Mouse (Mus musculus) adrenal gland, adult 2 months (tissue): ENCODE results near the gene Dpagt1. TPM values are rescaled to one million over a fixed set of nuclear protein-coding genes. Genes with fewer than 3 reads are reported as not detected.
"Not testable (repeated sequence)": the region's sequence is repeated elsewhere in the genome, so short reads cannot be mapped to it uniquely, and the experiment has no call there.

Experiments used
- DNase-seq: peaks from one replicate; pipeline ENCODE4 v3.0.0; 2021
- long read RNA-seq: library from polyadenylated mRNA; stranded (forward); transcript quantifications from one replicate; pipeline ENCODE4 v2.0.0, GENCODE M21; 2021
- polyA plus RNA-seq: library from polyadenylated mRNA; depleted of rRNA; stranded (reverse); fragments of >200 nt; gene quantifications from 2 replicates; pipeline ENCODE4 v1.2.3, GENCODE M21; 2012; rRNA removed
- total RNA-seq, 2 experiments: library from RNA; stranded (reverse); gene quantifications; 2 replicates each; pipeline ENCODE4 v1.2.3; 2021

Gene Dpagt1
- 10 to 100 TPM; 28.2 to 36.1 TPM for total RNA-seq
- polyA plus RNA-seq, result 55.8 and 68.2 TPM in 2 replicates
- long read RNA-seq, transcript Dpagt1-201 (9 exons, 2,205 nt), result major isoform, 28 of 39 reads
- long read RNA-seq, partial matches to known transcripts, result 2 of 39 reads
- long read RNA-seq, other reads (novel, unspliced or antisense), result 7 of 39 reads

- no peak for DNase-seq
These were observed at the start of gene Dpagt1 for GRCm38 (mm10) chr9:44325768-44326370. TSS of gene Dpagt1 (plus strand) at chr9:44326019.

- DNase-seq, result peak; percentile 81
These were observed 42.6 kb upstream of the Dpagt1 start for GRCm38 (mm10) chr9:44283183-44283582.

DNA sequence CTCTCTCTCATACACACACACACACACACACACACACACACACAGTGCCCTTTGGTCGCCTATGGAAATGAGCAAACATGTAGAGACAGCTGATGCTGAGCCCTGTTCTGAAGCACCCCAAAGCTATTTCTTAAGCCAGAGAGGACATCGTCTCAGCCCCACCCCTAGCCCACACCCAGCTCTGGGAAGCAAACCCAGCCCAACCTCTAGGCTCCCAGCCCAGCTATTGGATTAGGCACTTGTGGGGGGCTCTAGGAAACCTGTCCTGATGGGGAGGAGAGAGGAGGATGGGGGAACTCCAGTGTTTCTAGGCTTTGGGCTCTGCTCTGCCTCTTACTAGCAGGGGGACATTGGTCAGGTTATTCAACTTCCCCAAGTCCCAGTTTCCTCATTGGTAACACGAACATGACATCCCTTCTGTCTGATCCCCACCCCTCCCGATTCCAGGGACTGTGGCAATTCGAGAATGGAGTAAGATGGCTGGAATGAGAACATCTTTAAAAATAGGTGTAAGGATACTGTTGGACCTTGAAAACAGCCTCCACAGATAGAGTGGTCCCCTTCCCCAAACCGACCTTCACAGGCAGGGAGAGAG, 39.5 kb upstream of the Dpagt1 start:
- DNase-seq, result peak; percentile 33

GRCm38 (mm10) chr9:44287003-44287400, 38.8 kb upstream of the Dpagt1 start:
- DNase-seq, result peak; percentile 20

DNA sequence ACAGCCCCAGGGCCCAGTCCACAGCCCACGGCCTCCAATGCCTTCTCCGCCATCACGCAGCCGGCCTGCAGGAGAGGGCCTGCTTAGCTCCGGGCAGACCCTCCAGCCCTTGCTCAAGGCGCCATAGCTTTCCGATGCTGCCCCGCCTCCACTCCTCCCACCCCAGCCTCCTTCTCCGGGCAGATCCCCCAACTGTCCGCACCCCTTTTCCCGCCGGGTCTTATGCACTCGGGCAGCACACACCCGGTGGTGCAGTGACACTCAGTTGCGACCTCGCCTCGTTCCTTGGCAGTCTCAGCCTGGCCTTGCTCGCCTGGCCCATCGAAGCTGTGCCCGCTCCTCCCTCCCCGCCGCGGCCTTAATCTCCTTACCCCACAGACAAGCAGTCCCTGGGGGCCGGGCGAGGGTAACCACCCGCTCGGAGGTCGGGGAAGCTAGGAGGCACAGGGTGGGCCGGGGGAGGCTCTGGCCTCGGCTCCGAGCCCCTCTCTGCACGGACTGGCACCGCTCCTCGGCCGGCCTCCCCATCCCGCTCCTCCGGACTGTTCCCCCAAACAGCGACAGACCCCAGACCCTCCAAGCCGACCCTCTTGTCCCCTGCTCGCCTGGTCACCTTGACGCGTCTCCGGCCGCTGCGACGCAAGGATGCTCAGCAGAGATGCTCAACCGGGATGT, 38.3 kb upstream of the Dpagt1 start:
- peak; percentile 79 for DNase-seq

DNA sequence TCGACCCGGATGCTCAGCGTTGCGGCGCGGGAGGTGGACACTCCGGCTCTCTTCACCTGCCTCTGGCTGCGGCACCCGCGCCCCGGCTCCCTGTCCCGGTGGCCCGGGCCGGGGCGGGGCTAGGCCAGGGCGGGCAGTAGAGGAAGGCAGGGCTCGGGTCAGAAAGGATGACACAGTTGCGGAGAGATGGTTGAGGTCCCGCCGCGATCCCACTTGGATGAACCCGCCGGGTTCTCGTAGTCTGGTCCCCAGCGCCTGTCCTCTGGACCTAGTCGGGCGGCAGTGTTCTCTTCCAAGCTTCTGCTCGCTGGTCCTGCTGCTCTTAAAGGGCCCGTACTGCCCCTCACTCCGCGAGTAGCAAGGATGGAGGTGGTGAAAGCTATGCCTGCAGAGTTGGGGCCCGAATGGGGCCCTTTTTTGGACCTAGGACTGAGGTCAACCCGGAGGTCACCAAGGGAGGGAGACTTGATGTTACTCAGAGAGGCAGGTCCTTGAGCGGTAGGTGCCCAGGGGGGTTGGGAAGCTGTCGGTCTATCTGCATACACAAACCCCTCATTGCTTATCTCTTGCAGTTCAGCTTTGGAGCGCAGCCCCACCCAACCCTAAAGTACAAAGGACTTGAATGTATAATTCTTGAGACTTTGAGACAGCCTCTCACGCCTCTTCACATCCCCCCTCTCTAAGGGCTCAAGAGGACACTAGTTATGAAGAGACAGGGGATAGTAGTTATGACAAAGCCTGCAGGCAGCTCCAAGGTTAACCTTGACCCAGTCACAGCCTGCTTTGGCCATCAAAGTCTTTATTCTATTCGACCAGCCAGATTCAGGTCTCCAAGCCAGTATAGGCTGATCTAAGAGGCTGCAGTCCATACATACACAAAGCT, 37.5 kb upstream of the Dpagt1 start, which contains the start of gene Abcg4:
Gene Abcg4 (minus strand): TSS at position 540 of the 883 bp plus-strand sequence.
- peak; percentile 78 for DNase-seq

DNA sequence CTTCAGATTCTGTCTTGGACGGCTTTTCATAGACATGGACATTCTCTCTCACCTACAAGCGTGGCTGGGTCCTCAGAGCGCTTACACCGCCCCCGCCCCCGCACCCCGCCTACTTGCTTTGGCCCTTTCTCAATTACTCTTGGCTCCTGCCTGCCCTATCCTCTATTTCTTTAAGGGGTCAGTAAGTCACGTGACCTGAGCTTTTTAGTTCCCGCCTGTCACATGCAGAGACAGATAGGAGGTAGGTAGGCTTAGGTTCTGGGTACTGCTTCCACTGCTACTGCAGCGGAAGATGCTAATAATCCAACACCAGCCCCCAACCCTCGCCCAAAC, 36.9 kb upstream of the Dpagt1 start:
- DNase-seq, result no peak

DNA sequence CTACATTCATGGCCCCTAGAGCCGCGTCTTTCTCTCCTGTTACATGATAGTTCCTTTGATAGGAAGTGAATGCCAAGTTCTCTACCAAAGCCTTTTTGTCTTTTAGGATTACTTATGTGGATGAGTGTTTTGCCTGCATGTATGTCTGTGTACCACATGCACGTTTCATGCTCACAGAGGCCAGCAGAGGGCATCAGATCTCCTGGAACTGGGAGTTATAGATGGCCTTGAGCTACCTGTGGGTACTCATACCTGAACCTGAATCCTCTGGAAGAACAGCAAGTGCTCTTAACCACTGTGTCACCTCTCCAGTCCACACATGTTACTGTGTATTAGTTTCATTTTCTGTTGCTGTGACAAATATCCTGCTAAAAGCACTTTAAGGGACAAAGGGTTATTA, 33.3 kb upstream of the Dpagt1 start:
- peak; percentile 33 for DNase-seq

DNA sequence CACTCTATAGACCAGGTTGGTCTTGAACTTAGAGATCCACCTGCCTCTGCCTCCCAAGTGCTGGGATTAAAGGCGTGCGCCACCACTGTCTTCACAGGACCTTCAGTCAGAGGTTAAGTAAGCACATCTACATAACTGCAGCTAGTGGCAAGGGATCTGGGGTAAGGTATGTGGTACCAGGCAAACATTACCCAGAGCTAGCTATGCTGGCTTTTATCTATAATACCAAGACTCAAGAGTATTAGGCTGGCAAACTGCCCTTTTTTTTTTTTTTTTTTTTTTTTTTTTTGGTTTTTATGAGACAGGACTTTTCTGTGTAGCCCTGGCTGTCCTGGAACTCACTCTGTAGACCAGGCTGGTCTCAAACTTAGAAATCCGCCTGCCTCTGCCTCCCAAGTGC, 25.8 kb upstream of the Dpagt1 start:
- not testable (repeated sequence) for DNase-seq

DNA sequence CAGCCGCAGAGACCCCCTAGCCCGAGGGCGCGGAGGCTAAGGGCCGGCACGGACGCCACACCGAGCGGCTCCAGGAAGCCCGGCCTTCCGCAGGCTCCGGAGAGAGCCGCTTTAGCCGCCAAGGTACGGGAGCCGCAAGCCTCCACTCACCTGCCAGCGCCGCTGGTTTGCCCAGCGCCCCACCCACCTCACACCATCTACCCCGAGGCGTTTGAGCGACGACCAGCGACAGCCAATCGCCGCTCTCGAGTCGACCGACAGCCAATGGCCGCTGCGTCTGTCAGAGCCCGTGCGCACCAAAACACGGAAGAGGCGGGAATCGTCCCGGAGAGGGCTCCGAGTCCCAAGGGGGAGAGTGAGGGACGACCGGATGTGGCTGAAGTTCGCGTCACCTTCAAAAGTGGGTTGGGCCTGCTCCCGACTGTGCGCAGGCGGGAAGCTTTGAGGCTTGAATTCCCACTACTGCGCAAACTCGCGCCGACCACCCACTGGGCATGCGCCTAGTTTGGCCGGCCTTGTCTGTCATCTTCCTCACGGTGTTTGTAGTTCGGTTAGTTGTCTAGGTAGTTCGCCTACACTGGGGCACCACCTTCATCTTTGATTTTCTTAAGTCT, 20.2 kb upstream of the Dpagt1 start, which contains the start of gene Hinfp:
Gene Hinfp (minus strand): TSS at position 206 of the 614 bp plus-strand sequence.
- DNase-seq, result peak; percentile 99

- DNase-seq, result no peak
These were observed 19.3 kb upstream of the Dpagt1 start for GRCm38 (mm10) chr9:44306532-44306931.

- no peak for DNase-seq
These were observed 18.6 kb upstream of the Dpagt1 start for GRCm38 (mm10) chr9:44307248-44307647.

DNA sequence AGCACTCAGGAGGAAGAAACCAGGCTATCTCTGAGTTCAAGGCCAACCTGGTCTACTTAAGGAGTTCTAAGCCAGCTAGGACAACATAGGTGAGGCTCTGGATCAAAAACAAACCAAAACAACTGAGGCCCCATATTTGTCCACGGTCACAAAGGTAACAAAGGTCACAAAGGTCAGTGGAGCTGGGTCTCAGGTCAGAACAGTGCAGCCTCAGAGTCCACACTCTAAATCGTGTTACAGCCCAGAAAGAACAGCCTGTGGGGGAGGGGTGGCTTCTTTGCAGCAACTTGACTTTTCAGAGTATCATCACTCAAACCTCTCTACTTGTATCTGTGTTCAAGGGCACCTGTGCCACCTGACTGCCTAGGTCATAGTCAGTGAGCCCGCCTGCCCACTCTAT, 16.1 kb upstream of the Dpagt1 start:
- DNase-seq, result no peak

GRCm38 (mm10) chr9:44310750-44311135, 15.1 kb upstream of the Dpagt1 start:
- no peak for DNase-seq

DNA sequence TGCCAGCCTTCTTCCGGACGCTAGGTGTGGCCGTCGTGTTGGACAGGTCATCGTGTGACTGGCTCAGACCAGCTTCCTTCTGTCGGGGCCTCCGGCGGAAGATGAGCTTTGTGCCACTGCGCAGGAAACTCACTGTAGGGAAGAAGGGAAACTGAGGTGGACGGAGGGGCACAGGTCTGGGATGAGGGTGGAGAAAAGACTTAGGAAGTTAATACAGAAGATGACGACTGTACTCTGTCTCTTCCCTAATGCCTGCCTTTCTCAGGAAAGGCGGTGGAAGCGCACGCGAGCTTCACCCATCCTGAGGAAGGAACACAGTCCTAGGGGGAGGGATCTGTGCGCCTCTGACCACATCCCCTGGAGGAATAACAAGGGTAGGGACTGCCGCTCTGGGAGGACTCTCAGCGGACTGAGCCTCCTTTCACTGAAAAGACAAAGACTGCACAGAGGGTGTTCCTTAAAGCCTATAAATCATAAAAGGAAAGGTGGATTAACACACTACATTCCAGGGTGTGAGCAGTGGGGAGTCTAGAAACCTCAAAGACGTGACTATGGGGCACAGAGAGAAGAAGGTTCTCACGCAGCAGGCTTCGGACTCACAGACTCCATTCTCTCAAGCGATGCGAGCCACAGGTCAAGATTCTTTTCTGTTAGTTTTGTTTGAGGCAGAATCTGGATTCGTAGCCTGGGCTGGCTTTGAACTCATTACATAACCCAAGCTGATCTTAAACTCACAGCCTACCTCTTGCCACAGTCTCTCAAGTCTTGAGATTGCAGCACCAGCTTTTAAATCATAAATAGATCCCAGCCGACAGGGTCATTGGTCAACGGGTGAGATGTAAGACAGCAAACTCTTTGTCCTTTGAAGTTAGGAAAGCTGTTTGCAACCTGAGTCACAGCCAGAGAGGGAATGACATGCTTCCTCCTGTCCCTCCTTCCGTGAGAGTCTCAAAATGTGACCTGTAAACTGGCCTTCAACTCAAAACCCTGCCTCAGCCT, 14.4 kb upstream of the Dpagt1 start:
- DNase-seq, result peak; percentile 33

DNA sequence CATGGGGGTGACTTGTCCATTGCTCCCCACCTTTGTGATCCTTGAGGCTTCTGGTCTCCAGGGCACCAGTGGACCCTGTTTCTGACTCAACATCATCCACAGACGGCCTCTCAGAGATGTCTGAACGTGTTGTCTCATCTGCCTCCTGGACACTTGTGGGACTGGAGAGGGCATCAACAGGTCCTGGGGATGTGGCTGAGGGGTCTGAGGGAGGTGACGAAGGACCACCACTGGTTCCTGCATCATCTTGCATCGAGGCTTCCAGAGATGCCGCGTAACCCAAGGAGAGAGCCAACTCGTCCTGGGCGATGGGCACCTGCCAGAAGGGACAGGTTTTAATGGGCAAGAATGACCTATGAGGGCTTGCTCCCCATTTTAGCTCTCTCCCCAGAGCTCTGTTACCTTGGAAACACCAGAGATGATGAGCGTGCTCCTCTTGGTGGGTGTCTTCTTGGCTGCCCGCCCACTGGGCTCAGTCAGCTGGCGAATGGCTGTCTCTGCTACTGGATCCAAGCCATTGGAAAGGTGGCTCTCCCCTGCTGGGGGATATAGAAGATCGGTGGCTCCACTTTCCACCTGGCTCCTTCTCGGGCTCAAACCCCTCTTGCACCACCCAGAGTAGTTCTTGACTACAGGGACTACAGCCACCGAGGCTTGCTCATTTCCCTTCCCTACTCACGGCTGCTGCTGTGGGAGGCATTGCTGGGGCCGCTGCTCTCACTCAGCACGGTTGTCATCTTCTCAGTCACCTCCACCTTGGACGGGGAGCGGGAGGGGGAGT, 12.2 kb upstream of the Dpagt1 start:
- DNase-seq, result no peak

- DNase-seq, result no peak
These were observed 11.6 kb upstream of the Dpagt1 start for GRCm38 (mm10) chr9:44314257-44314547.

DNA sequence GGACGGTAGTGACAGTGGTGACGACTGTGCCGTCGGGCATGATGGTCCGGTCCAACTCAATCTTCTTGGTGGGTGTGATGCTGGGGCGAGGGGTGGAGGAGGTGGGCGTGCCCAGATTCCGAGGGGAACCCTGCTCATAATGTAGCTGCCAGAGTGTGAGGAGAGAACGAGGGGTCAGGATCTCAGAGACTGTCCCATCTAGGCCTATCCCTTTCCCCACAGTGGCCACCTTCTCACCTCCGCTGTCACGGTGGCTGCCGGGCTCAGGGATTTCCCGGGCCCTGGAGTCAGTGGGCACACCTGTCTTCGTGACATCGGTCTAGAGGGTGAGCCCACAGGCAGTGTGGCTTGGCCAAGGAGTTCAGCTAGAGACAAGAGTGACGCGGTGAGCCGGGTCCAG, 10.9 kb upstream of the Dpagt1 start:
- DNase-seq, result no peak

DNA sequence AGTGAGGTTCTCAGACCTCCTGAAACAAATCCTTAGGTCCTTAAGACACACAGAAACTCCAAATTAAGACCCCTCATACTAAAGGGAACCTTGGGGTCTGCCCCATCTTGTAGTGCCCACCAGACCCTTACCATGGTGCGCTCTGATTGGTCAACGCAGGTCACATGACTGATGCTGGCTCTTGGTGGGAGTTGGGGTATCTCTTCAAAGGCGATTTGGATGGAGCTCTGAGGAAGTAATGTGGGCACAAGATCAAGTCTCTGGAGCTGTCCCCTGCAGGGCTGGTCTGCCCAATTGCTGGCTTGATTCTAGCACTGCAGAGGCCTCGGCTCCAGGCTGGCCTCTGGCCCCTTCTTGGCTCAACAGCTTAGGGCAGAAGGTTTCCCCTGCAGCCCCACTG, 8.4 kb upstream of the Dpagt1 start:
- no peak for DNase-seq
